Mouse (Mus musculus) heart, embryonic 12.5 days (tissue): ENCODE measurements around the gene Pik3cg. TPM values are rescaled to one million over a fixed set of nuclear protein-coding genes. Genes with fewer than 3 reads are reported as not detected.

Source experiments
- ATAC-seq: fragments of 200-750 bp; cut with Nextera tagmentation; 2 replicates; pipeline ENCODE4 v1.8.0; 2017; ENCODE audit warnings: moderate TSS enrichment, moderate library complexity; ENCODE audit not compliant: insufficient number of reproducible peaks, low FRiP score
- H3K27ac ChIP-seq: fragments of 300-500 bp; sonication (generic); 2 replicates; pipeline ENCODE4 v1.5.1; 2016; ENCODE audit warnings: mild to moderate bottlenecking, moderate library complexity; ENCODE audit not compliant: poor library complexity, severe bottlenecking
- H3K27me3 ChIP-seq: fragments of 300-500 bp; sonication (generic); replicated peaks from 2 replicates; pipeline ENCODE4 v1.6.1; 2016; ENCODE audit warnings: mild to moderate bottlenecking, moderate library complexity
- H3K36me3 ChIP-seq: fragments of 300-500 bp; sonication (generic); 2 replicates; pipeline ENCODE4 v1.6.1; 2016; ENCODE audit warnings: mild to moderate bottlenecking, moderate library complexity
- H3K4me1 ChIP-seq: fragments of 300-500 bp; sonication (generic); replicated peaks from 2 replicates; pipeline ENCODE4 v1.6.1; 2016; ENCODE audit warnings: mild to moderate bottlenecking
- H3K4me2 ChIP-seq: fragments of 300-500 bp; sonication (generic); 2 replicates; pipeline ENCODE4 v1.6.1; 2016; ENCODE audit warnings: mild to moderate bottlenecking, moderate library complexity
- H3K4me3 ChIP-seq: fragments of 300-500 bp; sonication (generic); 2 replicates; pipeline ENCODE4 v1.5.1; 2016; ENCODE audit warnings: mild to moderate bottlenecking
- H3K9ac ChIP-seq: fragments of 300-500 bp; sonication (generic); 2 replicates; pipeline ENCODE4 v1.6.1; 2016; ENCODE audit warnings: mild to moderate bottlenecking, moderate library complexity
- H3K9me3 ChIP-seq: fragments of 300-500 bp; sonication (generic); replicated peaks from 2 replicates; pipeline ENCODE4 v1.6.1; 2016; ENCODE audit warnings: mild to moderate bottlenecking, moderate library complexity
- WGBS: fragments of 180-500 bp; shearing (Covaris S2); methylation state at CpG from one replicate; pipeline ENCODE4 v1.1.7; 2016; 5-methylcytosine and 5-hydroxymethylcytosine counted together
- polyA plus RNA-seq: library from polyadenylated mRNA; unstranded; fragments of >200 nt; fragmentation: Nextera tagmentation; extraction: Ambion mirVana; gene quantifications from 2 replicates; pipeline ENCODE4 v1.2.1, GENCODE M21; 2016

The Pik3cg gene
- polyA plus RNA-seq, 1 experiment from 2014 or later, result 1.6 TPM

- no peaks in the 10 kb centered on the region for H3K27me3 ChIP-seq
- no peaks in the 10 kb centered on the region for H3K9me3 ChIP-seq
- no peaks in the 10 kb centered on the region for H3K4me1 ChIP-seq
- no peak overlapping the region for H3K4me2 ChIP-seq
- WGBS, result 86% methylated on average over 6 of the region's 6 CpGs
- no peak overlapping the region for H3K4me3 ChIP-seq
- no peak overlapping the region for H3K27ac ChIP-seq
- H3K9ac ChIP-seq, result no peak overlapping the region
- H3K36me3 ChIP-seq, result no peaks in the 10 kb centered on the region
- no peak for ATAC-seq
Observed at GRCm38 (mm10) chr12:32201070-32201585, 7.3 kb downstream of the Pik3cg start.

GRCm38 (mm10) chr12:32200387-32201069 is 7.9 kb downstream of the Pik3cg start:
- Histone ChIP-seq H3K4me1 (no peaks in the 10 kb centered on the region), H3K4me3 (no peak overlapping the region), H3K9ac (no peak overlapping the region), H3K4me2 (no peak overlapping the region), H3K9me3 (no peaks in the 10 kb centered on the region), H3K27me3 (no peaks in the 10 kb centered on the region), H3K27ac (no peak overlapping the region), H3K36me3 (no peaks in the 10 kb centered on the region)
- ATAC-seq, result no peak
- 71% methylated on average over 16 of the region's 16 CpGs for WGBS

GRCm38 (mm10) chr12:32199422-32199821 is 9.0 kb downstream of the Pik3cg start:
- Histone ChIP-seq H3K4me2 (no peak overlapping the region), H3K27ac (no peak overlapping the region), H3K9me3 (no peaks in the 10 kb centered on the region), H3K27me3 (no peaks in the 10 kb centered on the region), H3K36me3 (no peaks in the 10 kb centered on the region), H3K4me1 (no peaks in the 10 kb centered on the region), H3K9ac (no peak overlapping the region), H3K4me3 (no peak overlapping the region)
- 80% methylated on average over 4 of the region's 4 CpGs for WGBS
- no peak for ATAC-seq

GRCm38 (mm10) chr12:32198025-32198424 is 10.4 kb downstream of the Pik3cg start:
- Histone ChIP-seq H3K9me3 (no peaks in the 10 kb centered on the region), H3K27ac (no peak overlapping the region), H3K4me2 (no peak overlapping the region), H3K4me3 (no peak overlapping the region), H3K27me3 (no peaks in the 10 kb centered on the region), H3K4me1 (no peaks in the 10 kb centered on the region), H3K36me3 (no peaks in the 10 kb centered on the region), H3K9ac (no peak overlapping the region)
- WGBS, result 55% methylated on average over 4 of the region's 4 CpGs
- no peak for ATAC-seq

- no peak overlapping the region for H3K27ac ChIP-seq
- H3K9ac ChIP-seq, result no peak overlapping the region
- no peaks in the 10 kb centered on the region for H3K9me3 ChIP-seq
- ATAC-seq, result no peak
- no peaks in the 10 kb centered on the region for H3K27me3 ChIP-seq
- H3K4me2 ChIP-seq, result no peak overlapping the region
- no peaks in the 10 kb centered on the region for H3K36me3 ChIP-seq
- WGBS, result 81% methylated on average over 4 of the region's 4 CpGs
- H3K4me1 ChIP-seq, result no peaks in the 10 kb centered on the region
- no peak overlapping the region for H3K4me3 ChIP-seq
Observed at GRCm38 (mm10) chr12:32195000-32195399, 13.5 kb downstream of the Pik3cg start.

- no peak for ATAC-seq
- Histone ChIP-seq H3K9me3 (no peaks in the 10 kb centered on the region), H3K4me3 (no peak overlapping the region), H3K4me2 (no peak overlapping the region), H3K27ac (no peak overlapping the region), H3K4me1 (no peaks in the 10 kb centered on the region), H3K27me3 (no peaks in the 10 kb centered on the region), H3K36me3 (no peaks in the 10 kb centered on the region), H3K9ac (no peak overlapping the region)
- WGBS, result 60% methylated on average over 1 of the region's 1 CpGs
Observed at GRCm38 (mm10) chr12:32194358-32194757, 14.1 kb downstream of the Pik3cg start.

GRCm38 (mm10) chr12:32190927-32191326 is 17.5 kb downstream of the Pik3cg start:
- H3K4me1 ChIP-seq, result no peaks in the 10 kb centered on the region
- no peaks in the 10 kb centered on the region for H3K9me3 ChIP-seq
- 64% methylated on average over 4 of the region's 4 CpGs for WGBS
- no peak overlapping the region for H3K9ac ChIP-seq
- H3K4me3 ChIP-seq, result no peak overlapping the region
- H3K27me3 ChIP-seq, result no peaks in the 10 kb centered on the region
- no peaks in the 10 kb centered on the region for H3K36me3 ChIP-seq
- no peak overlapping the region for H3K4me2 ChIP-seq
- no peak for ATAC-seq
- no peak overlapping the region for H3K27ac ChIP-seq

GRCm38 (mm10) chr12:32187668-32188236 is 20.7 kb downstream of the Pik3cg start:
- 72% methylated on average over 5 of the region's 5 CpGs for WGBS
- no peak overlapping the region for H3K9ac ChIP-seq
- H3K27ac ChIP-seq, result no peak overlapping the region

GRCm38 (mm10) chr12:32186627-32187255 is 21.7 kb downstream of the Pik3cg start:
- no peak overlapping the region for H3K27ac ChIP-seq
- H3K9me3 ChIP-seq, result no peaks in the 10 kb centered on the region
- H3K4me3 ChIP-seq, result no peak overlapping the region
- no peaks in the 10 kb centered on the region for H3K27me3 ChIP-seq
- no peaks in the 10 kb centered on the region for H3K4me1 ChIP-seq
- H3K9ac ChIP-seq, result no peak overlapping the region
- no peaks in the 10 kb centered on the region for H3K36me3 ChIP-seq
- no peak for ATAC-seq
- H3K4me2 ChIP-seq, result no peak overlapping the region
- WGBS, result 67% methylated on average over 6 of the region's 6 CpGs

More at GRCm38 (mm10) chr12:32187668-32188236, 20.7 kb downstream of the Pik3cg start:
- H3K27me3 ChIP-seq, result no peaks in the 10 kb centered on the region
- H3K9me3 ChIP-seq, result no peaks in the 10 kb centered on the region
- H3K4me1 ChIP-seq, result no peaks in the 10 kb centered on the region
- no peak for ATAC-seq
- no peak overlapping the region for H3K4me3 ChIP-seq
- no peaks in the 10 kb centered on the region for H3K36me3 ChIP-seq
- H3K4me2 ChIP-seq, result no peak overlapping the region

GRCm38 (mm10) chr12:32184874-32185273 is 23.6 kb downstream of the Pik3cg start:
- Histone ChIP-seq H3K27me3 (no peaks in the 10 kb centered on the region), H3K4me3 (no peak overlapping the region), H3K27ac (no peak overlapping the region), H3K4me2 (no peak overlapping the region), H3K36me3 (no peaks in the 10 kb centered on the region), H3K4me1 (no peaks in the 10 kb centered on the region), H3K9ac (no peak overlapping the region), H3K9me3 (no peaks in the 10 kb centered on the region)
- WGBS, result 87% methylated on average over 3 of the region's 3 CpGs
- no peak for ATAC-seq

- H3K9ac ChIP-seq, result no peak overlapping the region
- no peaks in the 10 kb centered on the region for H3K9me3 ChIP-seq
- no peak overlapping the region for H3K4me2 ChIP-seq
- ATAC-seq, result no peak
- no peaks in the 10 kb centered on the region for H3K27me3 ChIP-seq
- no peak overlapping the region for H3K4me3 ChIP-seq
- no peaks in the 10 kb centered on the region for H3K4me1 ChIP-seq
- H3K36me3 ChIP-seq, result no peaks in the 10 kb centered on the region
- H3K27ac ChIP-seq, result no peak overlapping the region
- 81% methylated on average over 1 of the region's 1 CpGs for WGBS
Observed at GRCm38 (mm10) chr12:32183584-32183983, 24.9 kb downstream of the Pik3cg start.
